Mouse (Mus musculus) erythroblast, embryonic 14.5 days (primary cell): ENCODE data around the gene Dcaf6.

Experiments used
- GATA1 ChIP-seq: IDR thresholded peaks from 2 replicates; pipeline ENCODE4 v1.6.1; 2012; ENCODE audit warnings: low read length, inconsistent platforms, mixed read lengths
- TAL1 ChIP-seq: IDR thresholded peaks from 3 replicates; pipeline ENCODE4 v1.6.1; 2012; ENCODE audit warnings: low read length, inconsistent platforms, mixed read lengths

GRCm38 (mm10) chr1:165461681-165462080, 1.4 kb upstream of the Dcaf6 start:
- no peak for TF ChIP-seq GATA1
- TF ChIP-seq TAL1: no peak
